Mouse (Mus musculus) lung, embryonic 14.5 days (tissue): ENCODE measurements at regions not wholly inside any gene's neighbourhood (a gene's known extent, or its start where the extent isn't known, plus 50 kb on each side); places are given as distances from the start of the nearest gene placed in this dataset.

Source experiments
- ATAC-seq: fragments of 200-750 bp; cut with Nextera tagmentation; 2 replicates; pipeline ENCODE4 v1.8.0; 2017; ENCODE audit warnings: mild to moderate bottlenecking, moderate TSS enrichment, moderate library complexity; ENCODE audit not compliant: insufficient read depth
- DNase-seq: peaks from one replicate; pipeline ENCODE4 v3.0.0-alpha.2; 2015
- H3K27ac ChIP-seq: fragments of 300-500 bp; sonication (generic); 2 replicates; pipeline ENCODE4 v1.5.1; 2014; ENCODE audit warnings: low read depth, mild to moderate bottlenecking, moderate library complexity
- H3K27me3 ChIP-seq: fragments of 300-500 bp; sonication (generic); 2 replicates; pipeline ENCODE4 v1.6.1; 2014; ENCODE audit warnings: low read length, control low read depth; ENCODE audit not compliant: insufficient read depth
- H3K36me3 ChIP-seq: fragments of 300-500 bp; sonication (generic); 2 replicates; pipeline ENCODE4 v1.6.1; 2014; ENCODE audit warnings: control low read depth; ENCODE audit not compliant: insufficient read depth
- H3K4me1 ChIP-seq: fragments of 300-500 bp; sonication (generic); 2 replicates; pipeline ENCODE4 v1.6.1; 2014; ENCODE audit warnings: antibody characterized with exemption, control low read depth; ENCODE audit not compliant: insufficient read depth
- H3K4me2 ChIP-seq: fragments of 300-500 bp; sonication (generic); 2 replicates; pipeline ENCODE4 v1.6.1; 2014; ENCODE audit warnings: mild to moderate bottlenecking
- H3K4me3 ChIP-seq: fragments of 300-500 bp; sonication (generic); 2 replicates; pipeline ENCODE4 v1.5.1; 2014; ENCODE audit warnings: low read depth, low read length
- H3K9ac ChIP-seq: fragments of 300-500 bp; sonication (generic); 2 replicates; pipeline ENCODE4 v1.6.1; 2014
- H3K9me3 ChIP-seq: fragments of 300-500 bp; sonication (generic); 2 replicates; pipeline ENCODE4 v1.6.1; 2016; ENCODE audit warnings: low read depth, low read length, control low read depth
- CTCF ChIP-seq: IDR thresholded peaks from 2 replicates; pipeline ENCODE4 v1.5.1; 2016; ENCODE audit warnings: antibody characterized with exemption, low read depth
- WGBS: fragments of 180-500 bp; shearing (Covaris S2); extraction: QIAGEN DNeasy Blood & Tissue Kit; methylation state at CpG from one replicate; pipeline ENCODE4 v1.1.7; 2014; 5-methylcytosine and 5-hydroxymethylcytosine counted together

GRCm38 (mm10) chr10:96325297-96325696 lies 188.9 kb downstream of the Gm5426 start:
- DNase-seq (no peak), ATAC-seq (no peak)
- H3K9ac ChIP-seq = no peak overlapping the region
- H3K27ac ChIP-seq = no peak overlapping the region
- TF ChIP-seq CTCF = no peak
- H3K4me3 ChIP-seq = no peak overlapping the region
- no peak overlapping the region for H3K4me2 ChIP-seq
- no peaks in the 10 kb centered on the region for H3K4me1 ChIP-seq
- no peaks in the 10 kb centered on the region for H3K9me3 ChIP-seq
- H3K27me3 ChIP-seq = no peaks in the 10 kb centered on the region
- 84% methylated on average over 1 of the region's 1 CpGs for WGBS
- no peaks in the 10 kb centered on the region for H3K36me3 ChIP-seq

GRCm38 (mm10) chr10:96330639-96331487 lies 194.5 kb downstream of the Gm5426 start:
- ATAC-seq = no peak
- no peak overlapping the region for H3K9ac ChIP-seq
- no peaks in the 10 kb centered on the region for H3K27me3 ChIP-seq
- no peak for DNase-seq
- H3K4me3 ChIP-seq = no peak overlapping the region
- TF ChIP-seq CTCF = no peak
- no peaks in the 10 kb centered on the region for H3K4me1 ChIP-seq
- no peak overlapping the region for H3K4me2 ChIP-seq
- H3K36me3 ChIP-seq = no peaks in the 10 kb centered on the region
- WGBS = 84% methylated on average over 6 of the region's 6 CpGs
- no peak overlapping the region for H3K27ac ChIP-seq
- H3K9me3 ChIP-seq = no peaks in the 10 kb centered on the region

GRCm38 (mm10) chr10:96332731-96333201 lies 196.4 kb downstream of the Gm5426 start:
- Histone ChIP-seq H3K4me2 (no peak overlapping the region), H3K9ac (no peak overlapping the region), H3K27me3 (no peaks in the 10 kb centered on the region), H3K9me3 (no peaks in the 10 kb centered on the region), H3K27ac (no peak overlapping the region), H3K4me3 (no peak overlapping the region), H3K4me1 (no peaks in the 10 kb centered on the region), H3K36me3 (no peaks in the 10 kb centered on the region)
- 71% methylated on average over 10 of the region's 10 CpGs for WGBS
- DNase-seq = peak; percentile 54
- no peak for ATAC-seq
- no peak for TF ChIP-seq CTCF

- Histone ChIP-seq H3K4me2 (no peak overlapping the region), H3K27ac (no peak overlapping the region), H3K9ac (no peak overlapping the region), H3K9me3 (no peaks in the 10 kb centered on the region), H3K4me3 (no peak overlapping the region), H3K27me3 (no peaks in the 10 kb centered on the region), H3K4me1 (no peaks in the 10 kb centered on the region), H3K36me3 (no peaks in the 10 kb centered on the region)
- 67% methylated on average over 6 of the region's 6 CpGs for WGBS
- peak; percentile 34 for TF ChIP-seq CTCF
- ATAC-seq = no peak
- DNase-seq = no peak
Observed at GRCm38 (mm10) chr10:96333224-96333623, 196.8 kb downstream of the Gm5426 start.

DNA sequence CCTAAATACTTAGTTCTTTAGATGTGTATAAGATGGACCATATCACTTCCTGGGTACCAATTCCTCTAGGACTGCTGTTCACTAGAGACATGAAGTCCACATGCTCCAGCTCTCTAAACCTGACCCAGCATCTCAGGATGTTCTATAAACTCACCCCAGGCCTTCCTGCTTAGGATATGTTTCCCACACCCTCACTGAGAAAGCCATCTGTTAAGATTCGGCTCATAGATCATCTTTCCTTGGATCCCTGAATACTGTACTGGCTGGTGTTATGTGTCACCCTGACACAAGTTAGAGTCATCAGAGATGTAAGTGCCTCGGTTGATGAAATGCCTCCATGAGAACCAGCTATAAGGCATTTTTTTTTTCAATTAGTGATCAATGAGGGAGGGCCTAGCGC lies 199.9 kb downstream of the Gm5426 start:
- Histone ChIP-seq H3K27ac (no peak overlapping the region), H3K9me3 (no peaks in the 10 kb centered on the region), H3K4me2 (no peak overlapping the region), H3K4me3 (no peak overlapping the region), H3K9ac (no peak overlapping the region), H3K27me3 (no peaks in the 10 kb centered on the region), H3K36me3 (no peaks in the 10 kb centered on the region), H3K4me1 (0 out of 2 replicates have a peak, but pooled peaks cover 3% of the 10 kb centered on the region)
- ATAC-seq (no peak), DNase-seq (no peak)
- no peak for TF ChIP-seq CTCF
- 84% methylated on average over 3 of the region's 3 CpGs for WGBS

DNA sequence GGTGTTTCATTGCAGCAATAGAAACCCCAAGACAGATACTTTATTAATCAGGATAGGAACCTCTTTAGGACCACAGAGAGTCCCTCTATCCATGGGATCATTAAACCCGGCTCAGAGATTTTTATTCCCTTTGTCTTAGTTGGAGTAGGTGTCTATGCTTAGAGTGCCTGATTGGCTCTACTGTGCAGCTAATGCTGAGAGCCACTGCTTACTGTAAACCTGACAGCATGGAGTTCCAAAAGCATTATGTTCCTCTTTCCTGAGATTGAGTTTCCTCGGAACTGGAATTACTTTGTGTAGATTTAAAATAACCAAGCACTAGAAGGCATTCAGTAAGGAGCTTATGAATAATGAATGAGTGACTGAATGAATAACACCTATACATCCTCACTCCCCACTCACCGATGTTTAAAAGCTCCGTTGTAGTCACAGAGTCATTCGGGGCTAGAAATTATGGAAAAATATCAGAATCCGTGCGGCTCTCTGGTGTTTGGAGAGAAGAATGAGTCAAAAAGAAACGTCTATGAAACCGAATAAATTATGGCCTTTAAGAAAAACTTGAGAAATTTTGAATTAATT lies 200.8 kb downstream of the Gm5426 start:
- Histone ChIP-seq H3K9ac (no peak overlapping the region), H3K27ac (no peak overlapping the region), H3K9me3 (no peaks in the 10 kb centered on the region), H3K4me1 (0 out of 2 replicates have a peak, but pooled peaks cover 3% of the 10 kb centered on the region), H3K4me2 (no peak overlapping the region), H3K36me3 (no peaks in the 10 kb centered on the region), H3K27me3 (no peaks in the 10 kb centered on the region), H3K4me3 (no peak overlapping the region)
- ATAC-seq (no peak), DNase-seq (no peak)
- TF ChIP-seq CTCF = no peak
- WGBS = 84% methylated on average over 9 of the region's 9 CpGs

DNA sequence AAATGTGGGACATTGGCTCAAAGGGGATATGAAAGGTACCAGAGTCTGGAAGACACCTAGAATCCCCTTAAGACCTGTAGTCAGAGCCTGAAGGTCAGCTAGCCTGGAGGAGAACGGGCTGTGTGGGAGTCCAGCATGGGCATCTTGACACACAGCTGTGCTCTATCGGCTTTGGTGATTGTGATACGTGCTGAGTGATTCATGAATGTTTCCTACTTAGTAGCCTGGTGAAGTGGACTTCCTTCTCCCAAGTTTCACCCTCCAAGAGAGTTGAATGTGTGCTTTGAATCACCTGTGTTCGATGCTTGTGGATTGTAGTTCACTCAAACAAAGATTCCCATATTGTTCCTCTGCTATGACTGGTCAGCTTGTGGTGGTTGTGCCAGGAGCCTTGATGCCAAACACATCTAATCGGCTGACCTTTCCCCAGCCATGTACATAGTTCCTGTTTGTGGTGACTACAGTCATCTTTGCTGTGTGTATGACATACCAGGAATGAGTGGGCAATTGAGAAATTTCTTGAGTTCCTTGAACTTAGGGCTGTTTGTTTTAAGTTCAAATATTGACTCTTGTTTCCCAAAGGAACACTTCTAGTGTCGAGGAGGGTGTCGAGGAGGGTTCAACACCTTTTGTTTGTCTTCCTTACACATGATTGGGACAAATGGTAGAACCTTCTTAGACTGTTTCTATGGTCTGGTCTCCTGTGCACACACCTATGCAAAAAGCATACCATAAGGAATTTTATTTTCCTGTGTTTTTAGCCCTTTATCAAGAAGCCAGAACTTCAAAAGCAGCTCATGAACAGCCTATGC lies 201.6 kb downstream of the Gm5426 start:
- Histone ChIP-seq H3K27ac (peak overlapping the region; percentile 6; the same call in 1 of the 2 replicates), H3K4me3 (no peak overlapping the region), H3K9me3 (no peaks in the 10 kb centered on the region), H3K9ac (no peak overlapping the region), H3K36me3 (no peaks in the 10 kb centered on the region), H3K27me3 (no peaks in the 10 kb centered on the region), H3K4me2 (no peak overlapping the region), H3K4me1 (0 out of 2 replicates have a peak, but pooled peaks cover 3% of the 10 kb centered on the region)
- WGBS = 45% methylated on average over 7 of the region's 7 CpGs
- ATAC-seq (peak; percentile 81), DNase-seq (peak; percentile 66)
- TF ChIP-seq CTCF = no peak
